Mouse (Mus musculus) forebrain, postnatal 0 days (tissue): ENCODE measurements around the gene Itpr1. TPM values are rescaled to one million over a fixed set of nuclear protein-coding genes. Genes with fewer than 3 reads are reported as not detected.

ENCODE experiments used
- ATAC-seq: fragments of 200-750 bp; cut with Nextera tagmentation; 2 replicates; pipeline ENCODE4 v1.8.0; 2017; ENCODE audit warnings: mild to moderate bottlenecking, moderate library complexity
- DNase-seq: peaks from one replicate; pipeline ENCODE4 v3.0.0-alpha.2; 2015
- H3K27ac ChIP-seq: fragments of 300-500 bp; sonication (generic); 2 replicates; pipeline ENCODE4 v1.5.1; 2014; ENCODE audit warnings: low read depth, mild to moderate bottlenecking, antibody characterized with exemption, low read length, moderate library complexity, mixed read lengths
- H3K27me3 ChIP-seq: fragments of 300-500 bp; sonication (generic); 2 replicates; pipeline ENCODE4 v1.6.1; 2014; ENCODE audit warnings: mild to moderate bottlenecking, low read length, mixed read lengths; ENCODE audit not compliant: insufficient read depth
- H3K36me3 ChIP-seq: fragments of 300-500 bp; sonication (generic); 2 replicates; pipeline ENCODE4 v1.6.1; 2014; ENCODE audit warnings: mild to moderate bottlenecking, moderate library complexity; ENCODE audit not compliant: insufficient read depth
- H3K4me1 ChIP-seq: fragments of 300-500 bp; sonication (generic); 2 replicates; pipeline ENCODE4 v1.6.1; 2014; ENCODE audit warnings: antibody characterized with exemption; ENCODE audit not compliant: insufficient read depth
- H3K4me2 ChIP-seq: fragments of 300-500 bp; sonication (generic); 2 replicates; pipeline ENCODE4 v1.6.1; 2014; ENCODE audit warnings: low read depth, mild to moderate bottlenecking, moderate library complexity
- H3K4me3 ChIP-seq: fragments of 300-500 bp; sonication (generic); 2 replicates; pipeline ENCODE4 v1.5.1; 2014; ENCODE audit warnings: low read depth, low read length, mixed read lengths
- H3K9ac ChIP-seq: fragments of 300-500 bp; sonication (generic); 2 replicates; pipeline ENCODE4 v1.6.1; 2014; ENCODE audit warnings: mild to moderate bottlenecking
- H3K9me3 ChIP-seq: fragments of 300-500 bp; sonication (generic); 2 replicates; pipeline ENCODE4 v1.6.1; 2016; ENCODE audit warnings: low read length
- CTCF ChIP-seq: sonication (generic); IDR thresholded peaks from 2 replicates; pipeline ENCODE4 v1.5.1; 2016; ENCODE audit warnings: antibody characterized with exemption, control low read depth, low read depth
- WGBS: fragments of 180-500 bp; shearing (Covaris S2); extraction: QIAGEN DNeasy Blood & Tissue Kit; methylation state at CpG from one replicate; pipeline ENCODE4 v1.1.7; 2014; 5-methylcytosine and 5-hydroxymethylcytosine counted together
- polyA plus RNA-seq: library from polyadenylated mRNA; unstranded; fragments of >200 nt; fragmentation: Nextera tagmentation; extraction: Ambion mirVana; gene quantifications from 2 replicates; pipeline ENCODE4 v1.2.1, GENCODE M21; 2015
- total RNA-seq: library from RNA; depleted of rRNA; stranded (reverse); fragments of >200 nt; gene quantifications from 2 replicates; pipeline ENCODE4 v1.2.3, GENCODE M21; 2014

The Itpr1 gene
- total and polyA plus RNA-seq, 2 experiments from 2014 or later, result 5.5 to 39.6 TPM

DNA sequence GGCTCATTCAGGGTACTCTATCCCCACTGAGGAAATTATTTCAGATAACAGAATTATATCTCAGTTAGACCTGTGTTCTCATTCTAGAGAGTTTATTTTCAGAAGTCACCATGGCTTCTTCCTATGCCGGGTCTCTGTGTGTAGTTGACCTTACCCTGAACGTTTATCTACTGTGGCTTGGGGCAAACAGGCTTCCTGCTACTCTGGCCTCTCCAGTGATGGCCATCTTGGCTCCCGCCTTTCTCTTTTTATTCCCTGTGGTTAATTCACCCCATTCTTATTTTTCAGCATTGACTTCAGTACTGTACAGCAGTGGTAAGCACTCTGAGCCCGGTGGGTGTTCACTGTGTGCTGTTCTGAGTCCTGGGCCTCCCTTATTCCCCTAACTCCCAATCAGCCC lies 25.1 kb downstream of the Itpr1 start:
- Histone ChIP-seq H3K4me3 (no peak overlapping the region), H3K27ac (peak overlapping the region; percentile 85), H3K27me3 (no peaks in the 10 kb centered on the region), H3K4me2 (no peak overlapping the region), H3K9ac (no peak overlapping the region), H3K4me1 (peaks cover 27% of the 10 kb centered on the region), H3K36me3 (no peaks in the 10 kb centered on the region), H3K9me3 (no peaks in the 10 kb centered on the region)
- TF ChIP-seq CTCF, result no peak
- 87% methylated on average over 4 of the region's 4 CpGs for WGBS
- ATAC-seq, result no peak
- DNase-seq, result no peak

DNA sequence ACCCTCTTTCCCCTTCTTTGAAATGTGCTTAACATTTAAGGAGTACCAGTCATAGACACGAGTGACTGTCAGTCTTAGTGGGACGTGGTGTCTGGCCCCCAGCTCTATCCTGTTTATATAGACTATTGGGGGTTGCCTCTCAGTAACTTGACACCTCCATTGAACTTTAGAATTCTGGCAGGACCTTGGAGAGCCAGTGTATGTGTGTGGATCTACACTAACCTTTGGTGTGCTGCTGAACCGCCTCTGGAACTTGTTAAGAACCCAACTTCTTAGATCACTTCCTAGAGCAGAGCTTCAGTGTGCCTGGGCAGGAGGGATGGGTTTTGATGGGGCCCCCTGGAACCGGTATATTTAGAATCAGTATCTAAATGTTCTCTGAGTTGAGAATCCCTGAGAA lies 26.2 kb downstream of the Itpr1 start:
- no peak for TF ChIP-seq CTCF
- H3K27ac ChIP-seq, result no peak overlapping the region
- H3K9ac ChIP-seq, result no peak overlapping the region
- H3K9me3 ChIP-seq, result no peaks in the 10 kb centered on the region
- H3K27me3 ChIP-seq, result no peaks in the 10 kb centered on the region
- peaks cover 27% of the 10 kb centered on the region for H3K4me1 ChIP-seq
- H3K4me2 ChIP-seq, result no peak overlapping the region
- WGBS, result 57% methylated on average over 4 of the region's 4 CpGs
- DNase-seq (no peak), ATAC-seq (no peak)
- no peak overlapping the region for H3K4me3 ChIP-seq
- H3K36me3 ChIP-seq, result no peaks in the 10 kb centered on the region

DNA sequence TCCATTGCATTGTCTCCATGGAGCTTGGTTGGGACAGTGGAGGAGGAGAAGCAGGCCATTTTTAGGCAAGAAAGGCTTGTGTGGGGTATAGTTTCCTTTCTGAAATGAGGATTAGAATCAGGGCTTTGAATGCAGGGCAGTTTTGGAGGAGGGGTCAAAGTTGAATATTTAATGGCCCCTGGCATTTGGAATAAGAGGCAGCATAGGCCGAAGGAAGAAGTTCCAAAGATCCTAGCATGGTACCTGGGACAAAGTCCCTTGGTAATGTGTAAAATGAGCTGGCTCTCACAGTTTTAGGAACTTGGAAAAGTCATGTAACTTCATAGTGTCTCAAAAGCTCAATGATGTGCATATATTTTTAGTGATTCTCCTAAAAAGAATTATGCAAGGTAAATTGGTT lies 27.1 kb downstream of the Itpr1 start:
- Histone ChIP-seq H3K4me3 (no peak overlapping the region), H3K9me3 (no peaks in the 10 kb centered on the region), H3K36me3 (0 out of 2 replicates have a peak, but pooled peaks cover 4% of the 10 kb centered on the region), H3K4me1 (peaks cover 27% of the 10 kb centered on the region), H3K9ac (no peak overlapping the region), H3K27me3 (no peaks in the 10 kb centered on the region), H3K27ac (no peak overlapping the region), H3K4me2 (no peak overlapping the region)
- ATAC-seq, result no peak
- WGBS, result 92% methylated on average over 1 of the region's 1 CpGs
- TF ChIP-seq CTCF, result no peak
- no peak for DNase-seq

DNA sequence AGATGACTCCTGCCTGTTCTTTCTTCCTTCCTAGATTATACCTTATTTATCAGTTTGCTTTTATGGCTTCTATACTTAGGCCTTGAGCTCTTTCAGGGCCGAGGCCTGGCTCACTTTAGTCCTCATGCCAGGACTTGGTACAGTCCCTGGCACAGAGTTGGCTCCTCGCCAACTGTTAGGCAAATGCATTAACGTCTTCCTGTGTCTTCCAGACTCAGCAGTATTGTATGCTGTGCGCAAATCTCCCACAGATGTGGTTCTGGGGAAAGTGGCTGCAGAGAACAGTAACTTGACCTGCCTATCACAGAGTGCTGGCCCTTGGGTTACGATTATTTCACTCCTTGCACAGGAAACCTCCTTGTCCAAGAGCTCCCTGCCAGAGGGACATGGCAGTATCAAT lies 27.9 kb downstream of the Itpr1 start:
- Histone ChIP-seq H3K27ac (no peak overlapping the region), H3K9me3 (no peaks in the 10 kb centered on the region), H3K9ac (no peak overlapping the region), H3K4me1 (peaks cover 27% of the 10 kb centered on the region), H3K4me3 (no peak overlapping the region), H3K27me3 (no peaks in the 10 kb centered on the region), H3K4me2 (no peak overlapping the region), H3K36me3 (0 out of 2 replicates have a peak, but pooled peaks cover 4% of the 10 kb centered on the region)
- DNase-seq (no peak), ATAC-seq (no peak)
- WGBS, result 35% methylated on average over 5 of the region's 5 CpGs
- no peak for TF ChIP-seq CTCF

DNA sequence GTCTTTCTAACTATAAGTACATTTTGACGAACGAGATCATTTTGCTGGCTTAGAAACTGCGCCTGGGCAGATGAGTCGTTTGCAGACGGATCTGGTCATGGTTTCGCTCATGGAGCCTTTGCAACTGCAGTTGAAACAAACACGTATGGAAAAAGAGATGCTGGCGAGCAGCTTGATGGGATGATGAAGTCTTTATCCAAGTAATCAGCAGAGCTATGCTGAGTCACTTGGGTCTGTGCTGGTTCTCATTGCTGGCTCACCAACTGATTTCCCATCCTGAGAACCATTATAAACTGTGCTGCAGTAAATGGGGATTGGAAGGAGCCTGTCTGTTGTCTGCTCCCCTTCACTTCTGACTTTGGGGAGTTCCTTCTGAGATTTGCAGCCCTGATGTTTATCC lies 31.7 kb downstream of the Itpr1 start:
- ATAC-seq (no peak), DNase-seq (no peak)
- H3K9me3 ChIP-seq, result no peaks in the 10 kb centered on the region
- H3K27ac ChIP-seq, result no peak overlapping the region
- H3K4me3 ChIP-seq, result no peak overlapping the region
- no peaks in the 10 kb centered on the region for H3K27me3 ChIP-seq
- TF ChIP-seq CTCF, result no peak
- 79% methylated on average over 8 of the region's 8 CpGs for WGBS
- H3K4me2 ChIP-seq, result no peak overlapping the region
- H3K4me1 ChIP-seq, result 0 out of 2 replicates have a peak, but pooled peaks cover 7% of the 10 kb centered on the region
- no peak overlapping the region for H3K9ac ChIP-seq
- 0 out of 2 replicates have a peak, but pooled peaks cover 4% of the 10 kb centered on the region for H3K36me3 ChIP-seq

DNA sequence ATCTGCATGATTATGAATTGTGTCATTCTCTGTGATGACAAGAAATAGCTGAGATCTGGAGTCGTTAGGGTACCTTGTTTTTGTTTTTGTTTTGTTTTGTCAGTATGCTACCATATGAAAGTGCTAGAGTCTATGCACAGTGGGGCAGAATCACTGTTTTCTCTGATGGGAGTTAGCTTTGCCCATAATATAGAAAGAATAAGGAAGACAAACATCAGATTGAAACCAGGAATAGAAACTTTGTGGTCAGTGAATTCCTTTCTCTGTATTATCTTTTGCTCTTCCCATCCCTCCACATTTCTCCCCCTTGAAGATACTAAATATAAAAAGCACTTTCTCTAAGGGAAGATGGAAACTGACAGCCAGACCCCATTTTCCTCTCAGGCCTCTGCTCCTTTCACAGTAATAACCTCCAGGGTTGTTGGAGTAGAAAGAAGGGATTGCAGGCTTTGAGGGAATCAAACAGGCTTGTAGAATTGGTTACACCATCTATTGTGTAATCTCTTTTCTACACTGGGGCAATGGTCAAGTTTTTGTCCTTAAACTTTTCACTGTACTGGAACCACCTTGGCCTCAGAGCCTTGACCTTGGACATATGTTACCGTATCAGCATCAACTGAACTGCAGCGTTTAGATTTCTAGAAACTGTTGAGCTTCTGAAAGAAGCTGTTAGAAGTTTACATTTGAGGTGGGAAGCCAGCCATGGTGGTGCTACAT lies 33.6 kb downstream of the Itpr1 start:
- no peaks in the 10 kb centered on the region for H3K9me3 ChIP-seq
- H3K4me1 ChIP-seq, result 0 out of 2 replicates have a peak, but pooled peaks cover 9% of the 10 kb centered on the region
- H3K4me3 ChIP-seq, result no peak overlapping the region
- H3K36me3 ChIP-seq, result 0 out of 2 replicates have a peak, but pooled peaks cover 4% of the 10 kb centered on the region
- WGBS, result 80% methylated on average over 3 of the region's 3 CpGs
- H3K9ac ChIP-seq, result no peak overlapping the region
- no peak overlapping the region for H3K4me2 ChIP-seq
- no peak for ATAC-seq
- no peak for TF ChIP-seq CTCF
- H3K27me3 ChIP-seq, result no peaks in the 10 kb centered on the region
- DNase-seq, result no peak
- H3K27ac ChIP-seq, result no peak overlapping the region

DNA sequence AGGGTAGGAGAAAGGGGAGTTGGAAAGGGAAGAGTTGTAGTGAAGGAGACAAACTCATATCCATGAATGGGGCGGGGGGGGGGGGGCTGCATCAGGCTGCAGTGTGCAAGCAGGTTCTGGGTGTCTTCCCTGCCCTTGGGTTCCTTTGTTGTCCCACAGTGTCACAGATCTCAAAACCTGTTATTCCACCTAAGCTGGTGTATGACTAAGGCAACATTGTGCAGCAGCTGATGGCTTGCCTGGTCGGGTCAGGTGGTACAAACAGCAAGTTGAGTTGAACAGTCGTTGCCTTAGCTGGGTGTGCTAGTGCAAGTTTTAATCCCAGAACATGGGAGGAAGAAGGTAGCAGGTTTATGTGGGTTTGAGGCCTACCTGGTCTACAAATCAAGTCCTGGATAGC lies 34.3 kb downstream of the Itpr1 start:
- 73% methylated on average over 3 of the region's 3 CpGs for WGBS
- Histone ChIP-seq H3K36me3 (0 out of 2 replicates have a peak, but pooled peaks cover 4% of the 10 kb centered on the region), H3K27ac (no peak overlapping the region), H3K4me1 (0 out of 2 replicates have a peak, but pooled peaks cover 9% of the 10 kb centered on the region), H3K27me3 (no peaks in the 10 kb centered on the region), H3K9ac (no peak overlapping the region), H3K9me3 (no peaks in the 10 kb centered on the region), H3K4me2 (no peak overlapping the region), H3K4me3 (no peak overlapping the region)
- no peak for TF ChIP-seq CTCF
- no peak for ATAC-seq
- DNase-seq, result no peak
